Mouse (Mus musculus) myocyte (in vitro differentiated cells): ENCODE data around the gene Nek2.

Experiments
- MAX ChIP-seq: IDR thresholded peaks from one replicate; pipeline ENCODE4 v1.6.1; 2011; ENCODE audit warnings: low read depth, mild to moderate bottlenecking, control low read depth
- POLR2A ChIP-seq: IDR thresholded peaks from one replicate; pipeline ENCODE4 v1.6.1; 2011; ENCODE audit warnings: low read depth, mild to moderate bottlenecking, control low read depth, moderate library complexity; ENCODE audit not compliant: insufficient read length
- REST ChIP-seq: IDR thresholded peaks from one replicate; pipeline ENCODE4 v1.6.1; 2011; ENCODE audit warnings: mild to moderate bottlenecking, control low read depth, moderate library complexity; ENCODE audit not compliant: insufficient read depth, insufficient read length
- SRF ChIP-seq: IDR thresholded peaks from one replicate; pipeline ENCODE4 v1.6.1; 2011; ENCODE audit warnings: low read depth; ENCODE audit not compliant: control insufficient read depth, insufficient read length
- TCF12 ChIP-seq: IDR thresholded peaks from one replicate; pipeline ENCODE4 v1.6.1; 2011; ENCODE audit warnings: mild to moderate bottlenecking, control low read depth; ENCODE audit not compliant: poor library complexity, insufficient read depth, severe bottlenecking
- USF1 ChIP-seq: IDR thresholded peaks from one replicate; pipeline ENCODE4 v1.6.1; 2011; ENCODE audit warnings: low read depth, mild to moderate bottlenecking, control low read depth, moderate library complexity

- TF ChIP-seq POLR2A, result no peak
- no peak for TF ChIP-seq TCF12
- TF ChIP-seq REST, result no peak
- TF ChIP-seq MAX, result no peak
- no peak for TF ChIP-seq SRF
- no peak for TF ChIP-seq USF1
Measured at GRCm38 (mm10) chr1:191796238-191796896, 24.9 kb upstream of the Nek2 start.
